Mouse (Mus musculus): ENCODE data around the gene Zfand2a.

- TF ChIP-seq ZC3H11A (IDR thresholded peaks at IDR 0.05; ENCODE audit: borderline replicate concordance, low read depth, low read length) (no peak), HCFC1 (IDR thresholded peaks at IDR 0.05; ENCODE audit: borderline replicate concordance, insufficient read depth, low read length) (no peak)
Measured at GRCm38 (mm10) chr5:139455166-139455565, 29.2 kb downstream of the Zfand2a start.
